Mouse (Mus musculus) stomach, embryonic 16.5 days (tissue): Measurements from ENCODE around the gene Mcam. TPM values are rescaled to one million over a fixed set of nuclear protein-coding genes. Genes with fewer than 3 reads are reported as not detected.

ENCODE experiments used
- ATAC-seq: fragments of 200-750 bp; cut with Nextera tagmentation; 2 replicates; pipeline ENCODE4 v1.8.0; 2017; ENCODE audit warnings: moderate number of reproducible peaks, moderate TSS enrichment; ENCODE audit not compliant: insufficient read depth, low FRiP score
- H3K27ac ChIP-seq: fragments of 300-500 bp; sonication (generic); 2 replicates; pipeline ENCODE4 v1.5.1; 2014; ENCODE audit warnings: low read length
- H3K27me3 ChIP-seq: fragments of 300-500 bp; sonication (generic); 2 replicates; pipeline ENCODE4 v1.6.1; 2014; ENCODE audit warnings: low read length, control low read depth, mixed read lengths; ENCODE audit not compliant: control insufficient read depth, insufficient read depth
- H3K36me3 ChIP-seq: fragments of 300-500 bp; sonication (generic); 2 replicates; pipeline ENCODE4 v1.6.1; 2014; ENCODE audit warnings: low read length; ENCODE audit not compliant: control insufficient read depth, insufficient read depth
- H3K4me1 ChIP-seq: fragments of 300-500 bp; sonication (generic); 2 replicates; pipeline ENCODE4 v1.6.1; 2014; ENCODE audit warnings: low read length, control low read depth, mixed read lengths; ENCODE audit not compliant: control insufficient read depth, insufficient read depth
- H3K4me2 ChIP-seq: fragments of 300-500 bp; sonication (generic); 2 replicates; pipeline ENCODE4 v1.6.1; 2014; ENCODE audit warnings: low read depth, low read length, mixed read lengths
- H3K4me3 ChIP-seq: fragments of 300-500 bp; sonication (generic); replicated peaks from 2 replicates; pipeline ENCODE4 v1.5.1; 2014; ENCODE audit warnings: mild to moderate bottlenecking, low read length
- H3K9ac ChIP-seq: fragments of 300-500 bp; sonication (generic); 2 replicates; pipeline ENCODE4 v1.6.1; 2014; ENCODE audit warnings: low read length
- H3K9me3 ChIP-seq: fragments of 300-500 bp; sonication (generic); replicated peaks from 2 replicates; pipeline ENCODE4 v1.6.1; 2016; ENCODE audit warnings: low read length, control low read depth; ENCODE audit not compliant: control insufficient read depth
- WGBS: fragments of 180-500 bp; shearing (Covaris S2); extraction: QIAGEN DNeasy Blood & Tissue Kit; methylation state at CpG from one replicate; pipeline ENCODE4 v1.1.7; 2014; 5-methylcytosine and 5-hydroxymethylcytosine counted together
- polyA plus RNA-seq: library from polyadenylated mRNA; unstranded; fragments of >200 nt; fragmentation: Nextera tagmentation; extraction: Ambion mirVana; gene quantifications from 2 replicates; pipeline ENCODE4 v1.2.1, GENCODE M21; 2015

The Mcam gene
- polyA plus RNA-seq, result 53.6 and 56.9 TPM in 2 replicates

DNA sequence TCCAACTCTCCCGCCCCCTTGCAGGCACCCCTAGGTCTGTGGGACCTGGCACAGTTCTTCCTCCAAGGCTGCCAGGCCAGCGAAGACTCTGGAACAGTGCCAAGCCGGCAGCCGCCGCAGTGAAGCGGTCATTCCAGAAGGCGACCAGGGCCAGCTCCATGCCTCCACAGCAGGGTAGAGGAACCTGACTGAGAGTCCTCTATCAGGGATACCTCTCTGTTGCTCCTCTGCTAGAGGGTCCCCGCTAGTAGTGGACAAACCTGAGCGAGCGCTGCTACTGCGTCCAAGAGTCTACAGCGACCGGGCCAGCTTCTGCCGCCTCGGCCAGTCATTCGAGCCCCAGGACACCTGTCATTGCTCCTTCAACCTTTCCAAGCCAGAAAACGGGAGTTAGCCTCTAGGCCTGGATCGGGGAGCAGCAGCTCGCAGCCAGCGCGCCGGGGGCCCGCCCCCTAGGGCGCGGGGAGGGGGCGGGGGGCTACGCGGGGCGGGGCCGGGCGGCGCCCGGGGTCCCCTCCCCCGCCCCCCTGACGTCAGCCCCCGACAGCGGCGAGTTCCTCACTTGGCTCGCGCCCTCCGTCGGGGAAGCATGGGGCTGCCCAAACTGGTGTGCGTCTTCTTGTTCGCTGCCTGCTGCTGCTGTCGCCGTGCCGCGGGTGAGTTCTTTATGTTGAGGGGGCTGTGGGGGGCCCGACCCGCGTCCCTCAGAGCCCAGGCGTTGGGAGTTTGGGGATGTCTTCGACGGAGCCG, at the start of gene Mcam:
TSS of gene Mcam (plus strand) at position 369 of the 750 bp plus-strand sequence.
- Histone ChIP-seq H3K9me3 (no peaks in the 10 kb centered on the region), H3K27me3 (no peaks in the 10 kb centered on the region), H3K4me3 (peak within 1 kb of the TSS; percentile 63), H3K27ac (peak within 1 kb of the TSS; percentile 90), H3K4me2 (peak within 1 kb of the TSS; percentile 89), H3K9ac (peak within 1 kb of the TSS; percentile 77), H3K36me3 (no peaks in the 10 kb centered on the region), H3K4me1 (peaks cover 37% of the 10 kb centered on the region)
- ATAC-seq, result peak; percentile 68; the same call in 1 of the 2 replicates
- 1% methylated on average over 52 of the region's 55 CpGs for WGBS

DNA sequence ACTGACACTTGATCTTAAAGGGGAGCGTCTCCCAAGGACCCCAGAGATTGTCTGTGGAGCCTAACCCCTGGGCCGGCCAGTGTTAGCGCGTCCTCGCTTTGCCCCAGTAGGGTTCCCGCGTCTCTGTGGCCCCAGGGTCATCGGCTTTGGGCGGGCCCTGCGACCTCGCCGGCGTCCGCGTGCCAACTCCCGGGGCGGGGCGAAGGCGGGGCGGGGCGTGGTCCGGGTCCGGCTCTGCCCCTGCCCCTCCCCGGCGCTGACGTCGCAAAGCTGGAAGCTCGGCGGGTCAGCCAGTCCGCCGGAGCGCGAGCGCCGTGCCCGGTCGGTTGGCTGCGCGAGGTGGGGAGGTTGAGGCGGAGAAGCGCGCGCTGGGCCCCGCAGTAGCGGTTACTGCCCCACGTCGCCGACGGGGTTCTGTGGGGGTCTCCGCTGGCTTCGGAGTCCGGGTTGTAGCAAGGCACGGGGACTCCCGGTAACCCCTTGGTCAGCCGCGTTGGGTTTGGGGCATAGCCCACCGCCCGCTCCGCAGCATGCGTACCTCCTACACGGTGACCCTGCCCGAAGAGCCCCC, 49.5 kb upstream of the Mcam start:
- Histone ChIP-seq H3K36me3 (no peaks in the 10 kb centered on the region), H3K4me1 (peaks cover 52% of the 10 kb centered on the region), H3K9me3 (no peaks in the 10 kb centered on the region), H3K4me3 (peak overlapping the region; percentile 52), H3K27me3 (no peaks in the 10 kb centered on the region), H3K4me2 (peak overlapping the region; percentile 88), H3K9ac (peak overlapping the region; percentile 73), H3K27ac (no peak overlapping the region)
- ATAC-seq, result peak; percentile 85
- WGBS, result under 1% methylated on average over 62 of the region's 62 CpGs

DNA sequence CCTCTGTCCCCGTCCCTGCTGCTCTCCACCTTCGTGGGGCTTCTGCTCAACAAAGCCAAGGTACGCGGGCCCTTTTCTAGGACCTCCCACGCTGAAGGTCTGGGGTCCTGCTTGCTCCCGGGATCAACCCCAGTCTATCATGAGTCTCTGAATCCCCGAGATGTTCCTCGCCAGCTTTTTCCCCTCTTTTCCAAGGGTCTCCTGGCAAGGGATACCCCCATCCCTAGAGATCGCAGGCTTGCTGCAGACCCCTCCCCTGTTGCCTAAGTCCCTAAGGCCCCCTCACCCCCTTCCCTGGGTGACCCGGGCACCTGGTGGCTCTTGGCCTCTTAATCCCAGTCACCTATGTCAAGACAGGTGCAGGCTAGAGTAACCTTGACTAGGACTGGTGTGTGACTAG, 49.0 kb upstream of the Mcam start:
- no peak for ATAC-seq
- Histone ChIP-seq H3K9me3 (no peaks in the 10 kb centered on the region), H3K27me3 (no peaks in the 10 kb centered on the region), H3K36me3 (no peaks in the 10 kb centered on the region), H3K4me3 (peak overlapping the region; percentile 52), H3K27ac (no peak overlapping the region), H3K4me2 (peak overlapping the region; percentile 88), H3K4me1 (peaks cover 50% of the 10 kb centered on the region), H3K9ac (peak overlapping the region; percentile 73)
- WGBS, result 5% methylated on average over 10 of the region's 10 CpGs

DNA sequence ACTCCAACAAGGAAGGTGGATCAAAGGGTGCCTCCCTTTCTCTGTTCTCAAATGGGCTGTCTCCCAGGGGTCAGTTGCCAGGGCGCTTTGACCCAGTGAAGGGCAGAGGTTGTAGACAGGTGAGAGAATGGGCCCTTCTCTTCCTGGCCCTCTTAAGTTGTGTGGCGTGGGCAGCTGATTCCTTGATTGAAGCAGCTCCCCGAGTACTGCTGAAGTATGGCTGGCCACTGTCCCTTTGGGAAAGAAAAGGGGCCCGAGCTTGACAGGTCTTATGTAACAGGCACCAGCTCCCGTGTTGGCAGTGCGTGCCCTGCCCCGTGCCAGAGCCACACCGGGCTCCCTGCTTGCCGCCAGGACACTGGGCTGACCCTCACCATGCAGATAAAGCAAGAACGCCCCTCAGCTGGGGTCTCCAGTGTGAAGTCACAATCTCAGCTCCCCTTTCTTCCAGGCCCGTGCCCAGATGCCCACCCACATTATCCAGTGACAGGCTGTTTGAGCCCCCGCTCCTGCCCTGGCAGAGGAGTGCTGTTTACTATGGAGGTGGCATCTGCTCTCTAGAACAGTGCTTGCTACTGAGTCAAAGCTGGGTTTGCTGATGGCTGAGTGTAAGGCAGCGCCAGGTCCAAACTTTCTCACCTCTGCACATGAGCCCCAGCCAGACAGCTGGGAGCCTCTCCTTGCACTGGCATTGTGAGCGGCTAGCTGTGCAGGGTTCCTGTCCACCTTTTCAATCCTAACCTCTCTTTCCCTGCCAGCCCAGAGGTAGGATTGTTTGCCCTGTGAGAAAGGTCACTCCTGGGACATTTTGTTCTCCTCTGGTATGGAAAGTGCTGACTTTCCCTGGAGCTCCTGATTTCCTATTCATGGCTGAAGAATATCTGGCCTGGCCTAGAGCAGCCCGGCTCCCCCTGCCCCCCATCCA, 48.3 kb upstream of the Mcam start:
- 69% methylated on average over 15 of the region's 15 CpGs for WGBS

DNA sequence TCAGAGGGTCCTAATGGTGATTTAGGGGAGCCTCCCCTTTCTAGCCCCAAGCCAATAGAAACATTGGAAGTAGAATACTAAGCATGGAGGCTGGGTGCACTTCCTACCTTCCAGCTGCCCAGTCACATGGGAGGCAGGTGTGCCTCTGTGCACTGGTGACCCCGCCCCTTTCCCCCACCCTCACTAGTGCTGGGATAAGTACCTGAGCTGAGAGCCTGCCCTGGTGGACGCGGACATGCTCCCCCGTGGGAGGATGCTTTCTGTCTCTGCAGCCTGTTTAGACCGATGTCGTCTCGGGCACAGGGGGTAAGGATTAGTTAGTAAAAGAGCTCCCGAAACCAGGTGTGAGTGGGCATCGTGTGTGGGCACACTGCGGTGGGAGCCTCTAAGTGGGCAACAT, 47.3 kb upstream of the Mcam start:
- Histone ChIP-seq H3K4me2 (no peak overlapping the region), H3K27me3 (no peaks in the 10 kb centered on the region), H3K4me3 (no peak overlapping the region), H3K36me3 (no peaks in the 10 kb centered on the region), H3K9ac (no peak overlapping the region), H3K27ac (no peak overlapping the region), H3K9me3 (no peaks in the 10 kb centered on the region), H3K4me1 (peaks cover 43% of the 10 kb centered on the region)
- no peak for ATAC-seq
- WGBS, result 52% methylated on average over 10 of the region's 10 CpGs

More for the DNA sequence above, 48.3 kb upstream of the Mcam start:
- Histone ChIP-seq H3K36me3 (no peaks in the 10 kb centered on the region), H3K27ac (no peak overlapping the region), H3K4me3 (peak overlapping the region; percentile 52), H3K9me3 (no peaks in the 10 kb centered on the region), H3K4me1 (peaks cover 43% of the 10 kb centered on the region), H3K4me2 (peak overlapping the region; percentile 88), H3K27me3 (no peaks in the 10 kb centered on the region), H3K9ac (no peak overlapping the region)
- ATAC-seq, result no peak

DNA sequence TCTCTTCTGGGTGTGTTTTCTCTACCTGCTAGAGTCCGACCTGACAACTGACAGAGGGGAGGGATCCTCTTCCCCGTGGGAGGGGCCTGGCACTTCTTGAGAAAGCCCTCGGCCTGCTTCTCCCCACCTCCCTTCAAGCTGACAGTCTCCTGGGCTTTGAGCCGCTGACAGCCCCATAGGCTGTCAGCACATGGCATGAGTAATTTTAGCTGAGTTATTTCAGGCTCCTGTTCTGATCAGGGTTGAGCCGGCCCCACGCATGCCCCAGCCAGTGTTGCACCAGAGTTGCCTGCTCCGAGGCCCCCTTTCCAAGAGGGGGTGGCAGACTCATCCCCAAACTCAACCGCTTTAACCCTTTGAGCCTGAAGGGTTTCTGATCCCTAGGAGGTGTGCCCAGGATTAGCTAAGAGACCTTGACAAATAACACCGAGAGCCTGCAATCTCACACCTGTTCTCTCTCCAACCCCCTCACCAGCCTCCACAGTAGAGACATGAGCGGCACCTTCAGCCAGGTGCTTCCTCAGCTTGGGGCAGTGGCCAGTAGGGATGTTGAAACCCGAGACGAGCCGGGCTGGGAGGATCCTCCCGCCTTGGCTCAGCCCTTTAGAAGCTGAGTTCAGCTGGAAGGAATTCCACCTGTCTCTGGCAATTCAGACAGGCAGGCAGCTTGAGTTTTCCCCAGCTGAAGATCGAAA, 46.4 kb upstream of the Mcam start:
- no peaks in the 10 kb centered on the region for H3K27me3 ChIP-seq
- H3K27ac ChIP-seq, result no peak overlapping the region
- H3K4me2 ChIP-seq, result peak overlapping the region; percentile 21; the same call in 1 of the 2 replicates
- WGBS, result 11% methylated on average over 15 of the region's 15 CpGs
- no peaks in the 10 kb centered on the region for H3K36me3 ChIP-seq
- no peak overlapping the region for H3K4me3 ChIP-seq
- peaks cover 43% of the 10 kb centered on the region for H3K4me1 ChIP-seq
- no peaks in the 10 kb centered on the region for H3K9me3 ChIP-seq
- no peak overlapping the region for H3K9ac ChIP-seq
- ATAC-seq, result no peak

DNA sequence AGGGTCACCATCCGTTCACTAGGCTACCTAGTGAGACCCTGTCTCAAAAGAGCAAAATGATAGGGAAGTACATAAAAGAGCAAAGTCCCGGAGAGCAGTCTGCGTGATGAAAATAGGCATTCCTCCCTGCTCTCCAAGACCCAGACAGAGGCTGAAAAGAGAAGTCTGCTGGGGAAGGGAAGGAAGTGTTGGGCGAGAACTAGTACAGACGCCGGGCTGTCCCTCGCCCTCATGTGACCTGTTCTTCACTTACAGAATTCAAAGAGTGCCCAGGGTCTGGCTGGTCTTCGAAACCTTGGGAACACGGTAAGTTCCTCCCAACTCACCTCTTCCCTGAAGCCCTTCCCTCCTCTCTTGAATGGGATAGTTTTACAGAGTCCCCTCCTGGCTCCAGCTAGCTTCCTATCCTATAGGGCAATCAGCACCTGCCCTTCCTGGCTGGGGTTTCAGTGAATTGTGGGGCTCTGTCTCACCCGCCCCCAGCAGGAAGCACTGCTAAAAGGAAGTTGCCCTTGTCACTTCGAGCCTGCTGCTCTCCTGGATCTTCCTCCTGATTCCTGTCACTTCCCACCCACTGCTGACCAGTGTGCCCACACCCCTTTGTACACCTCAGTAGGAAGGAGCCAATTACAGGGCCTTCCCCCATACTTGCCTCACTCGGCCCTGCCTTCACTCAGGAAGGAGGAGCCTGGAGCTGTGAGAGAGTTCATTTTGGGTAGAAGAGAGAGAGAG, 45.2 kb upstream of the Mcam start:
- H3K27me3 ChIP-seq, result no peaks in the 10 kb centered on the region
- no peak overlapping the region for H3K4me2 ChIP-seq
- H3K9me3 ChIP-seq, result no peaks in the 10 kb centered on the region
- ATAC-seq, result no peak
- peaks cover 37% of the 10 kb centered on the region for H3K4me1 ChIP-seq
- H3K36me3 ChIP-seq, result no peaks in the 10 kb centered on the region
- WGBS, result 56% methylated on average over 12 of the region's 12 CpGs
- no peak overlapping the region for H3K4me3 ChIP-seq
- H3K9ac ChIP-seq, result no peak overlapping the region
- H3K27ac ChIP-seq, result no peak overlapping the region
